Mouse (Mus musculus) activated CD4-positive, CD25-positive, alpha-beta regulatory T cell, adult 4 months (primary cell): ENCODE measurements around the gene 6030452D12Rik. TPM values are rescaled to one million over a fixed set of nuclear protein-coding genes. Genes with fewer than 3 reads are reported as not detected.

Experiments
- ATAC-seq: one replicate; pipeline ENCODE4 v1.8.0; 2017
- polyA plus RNA-seq, 2 experiments: library from polyadenylated mRNA; unstranded; fragments of 100-300 nt; shearing (Covaris generic); gene quantifications; one replicate each; pipeline ENCODE4 v1.2.1; 2017

Gene 6030452D12Rik
- not detected for polyA plus RNA-seq

- ATAC-seq = no peak
Measured at GRCm38 (mm10) chr8:106500018-106500685, at the start of gene 6030452D12Rik. 6030452D12Rik (plus strand) TSS chr8:106500522.

GRCm38 (mm10) chr8:106451301-106452085 lies 48.8 kb upstream of the 6030452D12Rik start:
- ATAC-seq = no peak

GRCm38 (mm10) chr8:106452701-106453481 lies 47.4 kb upstream of the 6030452D12Rik start:
- ATAC-seq = no peak

- no peak for ATAC-seq
Measured at GRCm38 (mm10) chr8:106454036-106454435, 46.3 kb upstream of the 6030452D12Rik start.

- no peak for ATAC-seq
Measured at GRCm38 (mm10) chr8:106462131-106462530, 38.2 kb upstream of the 6030452D12Rik start.

- no peak for ATAC-seq
Measured at GRCm38 (mm10) chr8:106463795-106464194, 36.5 kb upstream of the 6030452D12Rik start.

- ATAC-seq = no peak
Measured at GRCm38 (mm10) chr8:106469485-106469884, 30.8 kb upstream of the 6030452D12Rik start.

GRCm38 (mm10) chr8:106474001-106474400 lies 26.3 kb upstream of the 6030452D12Rik start:
- ATAC-seq = no peak

GRCm38 (mm10) chr8:106504241-106504640 lies 3.9 kb downstream of the 6030452D12Rik start:
- ATAC-seq = no peak

GRCm38 (mm10) chr8:106505328-106505965 lies 5.1 kb downstream of the 6030452D12Rik start:
- ATAC-seq = no peak

- ATAC-seq = no peak
Measured at GRCm38 (mm10) chr8:106506106-106506505, 5.8 kb downstream of the 6030452D12Rik start.

GRCm38 (mm10) chr8:106507761-106508331 lies 7.5 kb downstream of the 6030452D12Rik start:
- no peak for ATAC-seq

- ATAC-seq = no peak
Measured at GRCm38 (mm10) chr8:106508456-106508855, 8.1 kb downstream of the 6030452D12Rik start.

- no peak for ATAC-seq
Measured at GRCm38 (mm10) chr8:106509079-106509780, 8.9 kb downstream of the 6030452D12Rik start.

- no peak for ATAC-seq
Measured at GRCm38 (mm10) chr8:106510365-106510975, 10.1 kb downstream of the 6030452D12Rik start, which contains the start of gene Cdh3. Cdh3 (plus strand) TSS chr8:106510891.

- no peak for ATAC-seq
Measured at GRCm38 (mm10) chr8:106511065-106511501, 10.8 kb downstream of the 6030452D12Rik start.

GRCm38 (mm10) chr8:106511531-106512041 lies 11.3 kb downstream of the 6030452D12Rik start:
- ATAC-seq = no peak

GRCm38 (mm10) chr8:106512475-106513150 lies 12.3 kb downstream of the 6030452D12Rik start:
- ATAC-seq = no peak

- ATAC-seq = no peak
Measured at GRCm38 (mm10) chr8:106515946-106516479, 15.7 kb downstream of the 6030452D12Rik start.

GRCm38 (mm10) chr8:106516581-106516980 lies 16.3 kb downstream of the 6030452D12Rik start:
- ATAC-seq = no peak
